Mouse (Mus musculus): ENCODE data around the gene Cxcl16. TPM values are rescaled to one million over a fixed set of nuclear protein-coding genes. Genes with fewer than 3 reads are reported as not detected.
A peak's percentile ranks its signal among the peaks of the same experiment; 100 is the strongest.

The Cxcl16 gene
- 5.2 and 6.0 TPM in 2 replicates for polyA plus RNA-seq (2014; fragmentation: Nextera tagmentation; extraction: Ambion mirVana)

DNA sequence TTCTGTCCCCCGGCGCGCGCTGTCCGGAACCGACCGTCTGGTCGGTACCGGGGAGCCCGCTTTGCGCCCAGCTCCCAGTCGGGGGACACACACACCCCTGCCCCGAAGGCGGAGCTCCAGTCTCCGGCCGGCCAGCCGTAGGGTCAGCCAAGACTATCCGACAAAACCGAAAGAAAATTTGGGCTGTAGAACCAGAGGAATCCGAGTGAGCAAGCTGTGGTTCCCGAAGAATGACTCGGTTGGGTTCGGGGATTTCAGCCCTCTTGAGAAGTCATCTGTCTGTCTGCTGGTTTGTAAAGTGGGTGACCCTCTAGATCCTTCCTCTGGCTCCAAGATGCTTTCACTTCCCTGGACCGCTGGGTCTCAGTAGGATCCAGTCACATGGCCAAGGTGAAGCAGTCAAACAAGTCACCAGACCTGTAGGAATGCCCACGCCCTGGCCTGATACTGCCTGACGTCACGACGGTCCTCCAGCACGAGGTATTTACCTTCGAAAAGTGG, at the start of gene Cxcl16:
Gene Cxcl16 (minus strand): TSS at position 384 of the 501 bp plus-strand sequence.
- Histone ChIP-seq H3K4me2 (replicated peaks; ENCODE audit: low read depth, low read length) (peak within 1 kb of the TSS; percentile 98), H3K9me3 (ENCODE audit: control insufficient read depth, low read length) (no peaks in the 10 kb centered on the region), H3K27me3 (ENCODE audit: control insufficient read depth, insufficient read depth, low read length) (peaks cover 28% of the 10 kb centered on the region), H3K36me3 (ENCODE audit: control insufficient read depth, insufficient read depth, low read length) (no peaks in the 10 kb centered on the region), H3K9ac (ENCODE audit: low read depth, low read length) (peak within 1 kb of the TSS; percentile 55), H3K27ac (ENCODE audit: low read depth, low read length) (no peak within 1 kb of the TSS), H3K4me1 (ENCODE audit: control insufficient read depth, insufficient read depth, low read length) (peaks cover 9% of the 10 kb centered on the region; the same call in 1 of the 2 replicates), H3K4me3 (ENCODE audit: low read length) (peak within 1 kb of the TSS; percentile 60)
- 3% methylated on average over 30 of the region's 30 CpGs for WGBS
- ATAC-seq (ENCODE audit: low FRiP score, low TSS enrichment): peak; percentile 56; the same call in 1 of the 2 replicates

DNA sequence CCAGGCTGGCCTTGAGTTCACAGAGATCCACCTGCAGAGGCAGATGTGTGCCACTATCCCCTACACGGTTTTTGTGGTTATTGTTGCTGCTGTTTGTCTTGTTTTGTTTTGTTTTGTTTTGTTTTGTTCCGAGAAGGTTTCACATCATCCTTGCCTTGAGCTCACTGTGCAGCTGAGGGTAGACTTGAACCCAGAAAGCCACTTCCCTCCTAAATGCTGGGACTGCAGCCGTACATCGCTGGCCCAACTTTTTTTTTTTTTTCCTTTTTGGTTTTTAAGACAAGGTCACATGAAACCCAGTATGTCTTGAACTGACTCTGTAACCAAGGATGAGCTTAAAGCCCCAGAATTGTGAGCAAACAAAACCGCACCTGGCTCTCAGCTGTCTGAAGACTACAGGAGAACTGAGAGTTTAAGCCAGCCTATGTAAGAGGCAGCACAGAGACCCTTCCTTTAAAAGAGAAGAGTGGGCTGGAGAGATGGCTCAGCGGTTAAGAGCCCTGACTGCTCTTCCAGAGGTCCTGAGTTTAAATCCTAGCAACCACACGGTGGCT, 47.3 kb upstream of the Cxcl16 start:
- H3K9ac ChIP-seq (ENCODE audit: low read depth, low read length): no peak overlapping the region
- no peak overlapping the region for H3K4me3 ChIP-seq (ENCODE audit: low read length)
- no peaks in the 10 kb centered on the region for H3K36me3 ChIP-seq (ENCODE audit: control insufficient read depth, insufficient read depth, low read length)
- 0 out of 2 replicates have a peak, but pooled peaks cover 4% of the 10 kb centered on the region for H3K4me1 ChIP-seq (ENCODE audit: control insufficient read depth, insufficient read depth, low read length)
- no peaks in the 10 kb centered on the region for H3K27me3 ChIP-seq (ENCODE audit: control insufficient read depth, insufficient read depth, low read length)
- no peak overlapping the region for H3K4me2 ChIP-seq (replicated peaks; ENCODE audit: low read depth, low read length)
- no peaks in the 10 kb centered on the region for H3K9me3 ChIP-seq (ENCODE audit: control insufficient read depth, low read length)
- H3K27ac ChIP-seq (ENCODE audit: low read depth, low read length): no peak overlapping the region
- WGBS: 79% methylated on average over 7 of the region's 7 CpGs
- no peak for ATAC-seq (ENCODE audit: low FRiP score, low TSS enrichment)

DNA sequence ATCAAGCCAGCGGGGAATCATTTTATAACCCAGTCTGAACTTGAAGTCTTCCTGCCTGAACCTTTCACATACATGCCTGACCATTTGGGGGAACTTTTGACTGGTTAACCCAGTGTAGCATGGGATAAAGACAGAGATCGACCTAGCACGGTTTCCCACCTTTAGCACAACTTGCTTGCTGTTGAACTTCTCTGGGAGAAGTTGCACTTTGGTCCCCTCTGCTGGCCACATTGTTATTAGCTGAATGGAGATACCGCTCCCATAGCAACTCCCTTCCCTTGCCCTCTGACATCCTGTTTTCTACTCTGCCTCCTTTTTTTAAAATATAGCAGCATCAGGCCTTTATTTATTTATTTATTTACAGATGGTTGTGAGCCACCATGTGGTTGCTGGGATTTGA, 46.6 kb upstream of the Cxcl16 start:
- no peak for ATAC-seq (ENCODE audit: low FRiP score, low TSS enrichment)
- Histone ChIP-seq H3K4me2 (replicated peaks; ENCODE audit: low read depth, low read length) (no peak overlapping the region), H3K4me1 (ENCODE audit: control insufficient read depth, insufficient read depth, low read length) (0 out of 2 replicates have a peak, but pooled peaks cover 4% of the 10 kb centered on the region), H3K9me3 (ENCODE audit: control insufficient read depth, low read length) (no peaks in the 10 kb centered on the region), H3K36me3 (ENCODE audit: control insufficient read depth, insufficient read depth, low read length) (no peaks in the 10 kb centered on the region), H3K9ac (ENCODE audit: low read depth, low read length) (no peak overlapping the region), H3K27me3 (ENCODE audit: control insufficient read depth, insufficient read depth, low read length) (no peaks in the 10 kb centered on the region), H3K27ac (ENCODE audit: low read depth, low read length) (no peak overlapping the region), H3K4me3 (ENCODE audit: low read length) (no peak overlapping the region)
- 25% methylated on average over 4 of the region's 4 CpGs for WGBS

DNA sequence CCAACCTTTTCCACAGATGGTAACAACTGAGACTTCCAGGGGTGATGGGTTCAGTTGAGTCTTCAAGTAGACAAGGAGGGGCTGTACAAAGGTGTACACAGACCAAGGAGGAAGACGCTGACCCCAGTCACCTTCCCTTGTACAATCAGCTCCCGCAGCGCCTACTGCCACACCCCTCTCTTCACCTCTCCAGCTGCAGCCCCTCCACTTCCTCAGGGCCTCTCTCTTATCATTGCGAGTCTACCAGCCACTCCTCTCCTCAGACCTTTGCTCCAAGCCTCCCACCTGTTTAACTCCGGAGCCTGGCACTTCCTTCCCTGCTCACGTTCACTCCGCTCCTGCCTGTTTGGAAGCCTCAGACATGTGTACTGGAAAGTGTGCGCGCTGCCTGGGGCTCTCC, 45.2 kb upstream of the Cxcl16 start, which contains the start of gene Tm4sf5:
Gene Tm4sf5 (plus strand): TSS at position 275 of the 400 bp plus-strand sequence.
- Histone ChIP-seq H3K27ac (ENCODE audit: low read depth, low read length) (no peak within 1 kb of the TSS), H3K4me3 (ENCODE audit: low read length) (no peak within 1 kb of the TSS), H3K27me3 (ENCODE audit: control insufficient read depth, insufficient read depth, low read length) (no peaks in the 10 kb centered on the region), H3K36me3 (ENCODE audit: control insufficient read depth, insufficient read depth, low read length) (no peaks in the 10 kb centered on the region), H3K9me3 (ENCODE audit: control insufficient read depth, low read length) (no peaks in the 10 kb centered on the region), H3K4me2 (replicated peaks; ENCODE audit: low read depth, low read length) (no peak within 1 kb of the TSS), H3K4me1 (ENCODE audit: control insufficient read depth, insufficient read depth, low read length) (0 out of 2 replicates have a peak, but pooled peaks cover under 1% of the 10 kb centered on the region), H3K9ac (ENCODE audit: low read depth, low read length) (no peak within 1 kb of the TSS)
- ATAC-seq (ENCODE audit: low FRiP score, low TSS enrichment): no peak
- 75% methylated on average over 9 of the region's 9 CpGs for WGBS

DNA sequence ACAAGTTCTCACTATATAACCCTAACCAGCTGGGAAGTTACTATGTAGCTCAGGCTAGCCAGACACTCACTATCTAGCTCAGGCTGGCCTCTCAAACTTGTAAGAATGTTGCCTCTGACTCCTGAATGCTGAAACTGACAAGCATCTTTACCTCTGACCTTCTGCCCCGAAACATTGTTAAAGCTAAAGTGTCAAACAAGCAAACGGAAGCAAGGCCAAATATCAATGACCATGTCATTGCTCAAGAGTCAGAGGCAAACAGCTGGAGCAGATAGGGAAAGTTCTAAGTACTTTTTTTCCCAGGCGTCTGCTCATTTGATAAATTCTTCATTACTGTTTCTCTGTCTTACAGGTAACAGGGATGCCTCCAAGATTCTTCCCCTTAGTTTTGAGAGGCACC, 42.2 kb upstream of the Cxcl16 start:
- H3K9ac ChIP-seq (ENCODE audit: low read depth, low read length): no peak overlapping the region
- H3K36me3 ChIP-seq (ENCODE audit: control insufficient read depth, insufficient read depth, low read length): no peaks in the 10 kb centered on the region
- WGBS: 63% methylated on average over 3 of the region's 3 CpGs
- no peaks in the 10 kb centered on the region for H3K4me1 ChIP-seq (ENCODE audit: control insufficient read depth, insufficient read depth, low read length)
- no peak overlapping the region for H3K4me3 ChIP-seq (ENCODE audit: low read length)
- H3K4me2 ChIP-seq (replicated peaks; ENCODE audit: low read depth, low read length): no peak overlapping the region
- ATAC-seq (ENCODE audit: low FRiP score, low TSS enrichment): no peak
- no peak overlapping the region for H3K27ac ChIP-seq (ENCODE audit: low read depth, low read length)
- H3K9me3 ChIP-seq (ENCODE audit: control insufficient read depth, low read length): no peaks in the 10 kb centered on the region
- no peaks in the 10 kb centered on the region for H3K27me3 ChIP-seq (ENCODE audit: control insufficient read depth, insufficient read depth, low read length)

DNA sequence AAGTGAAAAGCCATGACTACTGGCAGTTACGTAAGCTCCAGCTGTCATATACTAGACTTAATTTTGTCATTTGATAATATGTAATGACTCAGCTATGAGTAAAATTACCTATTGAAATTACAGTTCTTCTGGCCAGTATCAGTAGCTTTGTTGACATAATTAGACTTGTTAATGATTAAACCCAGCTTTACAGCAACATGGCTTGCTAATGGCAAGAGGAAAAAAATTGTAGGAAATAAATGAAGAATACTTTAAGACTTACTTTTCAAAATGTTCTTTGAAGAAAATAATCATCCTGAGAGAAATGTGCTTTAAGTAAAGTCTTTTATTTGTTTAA, 40.7 kb upstream of the Cxcl16 start:
- no peaks in the 10 kb centered on the region for H3K36me3 ChIP-seq (ENCODE audit: control insufficient read depth, insufficient read depth, low read length)
- H3K4me3 ChIP-seq (ENCODE audit: low read length): no peak overlapping the region
- no peak overlapping the region for H3K27ac ChIP-seq (ENCODE audit: low read depth, low read length)
- no peak for ATAC-seq (ENCODE audit: low FRiP score, low TSS enrichment)
- no peak overlapping the region for H3K9ac ChIP-seq (ENCODE audit: low read depth, low read length)
- H3K4me2 ChIP-seq (replicated peaks; ENCODE audit: low read depth, low read length): no peak overlapping the region
- H3K4me1 ChIP-seq (ENCODE audit: control insufficient read depth, insufficient read depth, low read length): no peaks in the 10 kb centered on the region
- H3K9me3 ChIP-seq (ENCODE audit: control insufficient read depth, low read length): no peaks in the 10 kb centered on the region
- H3K27me3 ChIP-seq (ENCODE audit: control insufficient read depth, insufficient read depth, low read length): no peaks in the 10 kb centered on the region
- 82% methylated on average over 1 of the region's 1 CpGs for WGBS

DNA sequence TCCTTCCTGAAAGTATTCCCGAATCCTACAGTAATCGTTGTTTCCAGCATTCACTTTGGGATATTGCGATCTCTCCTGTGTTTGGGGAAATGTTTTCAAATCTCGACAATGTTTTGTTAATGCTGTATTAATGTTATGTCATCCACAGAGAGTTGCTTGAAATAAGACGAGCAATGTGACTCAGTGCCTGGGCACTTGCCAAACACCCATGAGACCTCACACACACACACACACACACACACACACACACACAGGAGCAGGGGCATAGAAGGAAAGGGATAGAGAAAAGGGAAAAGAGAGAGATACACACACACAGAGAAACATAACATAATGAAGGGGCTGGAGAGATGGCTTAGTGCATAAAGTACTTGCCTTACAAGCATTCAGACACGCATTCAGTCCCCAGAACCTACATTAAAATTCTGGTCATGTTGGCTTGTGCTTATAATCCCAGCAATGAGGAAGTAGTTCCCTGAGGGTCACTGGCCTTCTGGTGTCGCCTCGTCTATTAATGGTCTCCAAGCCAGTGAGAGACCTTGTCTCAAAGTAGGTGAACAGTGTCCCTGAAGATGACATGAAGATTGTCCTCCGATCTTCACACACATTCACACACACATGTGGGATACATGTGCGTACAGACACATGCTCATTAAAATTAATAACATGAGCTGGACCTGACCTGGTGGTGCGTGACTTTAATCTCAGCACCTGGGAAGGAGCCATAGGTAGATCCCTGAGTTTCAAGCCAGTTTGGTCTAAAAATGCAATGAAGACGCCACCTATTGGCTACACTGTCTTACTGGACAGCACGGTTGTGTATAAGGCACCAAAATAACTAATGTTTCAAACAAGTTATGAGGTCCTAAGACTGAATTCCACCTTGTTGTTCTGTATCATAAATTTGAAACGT, 40.0 kb upstream of the Cxcl16 start:
- Histone ChIP-seq H3K4me1 (ENCODE audit: control insufficient read depth, insufficient read depth, low read length) (no peaks in the 10 kb centered on the region), H3K9me3 (ENCODE audit: control insufficient read depth, low read length) (no peaks in the 10 kb centered on the region), H3K36me3 (ENCODE audit: control insufficient read depth, insufficient read depth, low read length) (no peaks in the 10 kb centered on the region), H3K27me3 (ENCODE audit: control insufficient read depth, insufficient read depth, low read length) (no peaks in the 10 kb centered on the region), H3K4me3 (ENCODE audit: low read length) (no peak overlapping the region), H3K4me2 (replicated peaks; ENCODE audit: low read depth, low read length) (no peak overlapping the region), H3K9ac (ENCODE audit: low read depth, low read length) (no peak overlapping the region), H3K27ac (ENCODE audit: low read depth, low read length) (no peak overlapping the region)
- WGBS: 71% methylated on average over 14 of the region's 14 CpGs
- ATAC-seq (ENCODE audit: low FRiP score, low TSS enrichment): no peak

DNA sequence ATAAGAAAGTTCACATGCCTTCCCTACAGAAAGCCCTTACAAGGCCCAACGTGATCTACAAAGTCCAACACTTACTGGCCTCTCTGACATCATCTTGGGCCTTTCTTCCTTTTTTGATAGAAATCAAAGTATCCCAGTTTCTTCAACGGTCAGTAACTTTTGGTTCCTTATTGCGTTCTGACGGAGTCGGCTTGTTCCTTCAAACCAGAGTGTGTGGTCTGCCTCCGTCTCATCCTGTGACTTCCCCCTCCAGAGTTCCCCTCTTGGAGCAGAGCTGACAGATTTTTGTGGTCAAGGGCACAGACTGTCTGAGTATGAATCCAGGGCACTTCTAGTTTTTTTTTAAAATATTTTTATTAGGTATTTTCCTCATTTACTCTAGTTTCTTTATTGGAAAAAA, 29.9 kb upstream of the Cxcl16 start:
- H3K4me3 ChIP-seq (ENCODE audit: low read length): no peak overlapping the region
- H3K27ac ChIP-seq (ENCODE audit: low read depth, low read length): no peak overlapping the region
- H3K9me3 ChIP-seq (ENCODE audit: control insufficient read depth, low read length): no peaks in the 10 kb centered on the region
- ATAC-seq (ENCODE audit: low FRiP score, low TSS enrichment): no peak
- no peaks in the 10 kb centered on the region for H3K27me3 ChIP-seq (ENCODE audit: control insufficient read depth, insufficient read depth, low read length)
- H3K36me3 ChIP-seq (ENCODE audit: control insufficient read depth, insufficient read depth, low read length): no peaks in the 10 kb centered on the region
- H3K4me1 ChIP-seq (ENCODE audit: control insufficient read depth, insufficient read depth, low read length): no peaks in the 10 kb centered on the region
- no peak overlapping the region for H3K4me2 ChIP-seq (replicated peaks; ENCODE audit: low read depth, low read length)
- WGBS: 80% methylated on average over 6 of the region's 6 CpGs
- no peak overlapping the region for H3K9ac ChIP-seq (ENCODE audit: low read depth, low read length)

DNA sequence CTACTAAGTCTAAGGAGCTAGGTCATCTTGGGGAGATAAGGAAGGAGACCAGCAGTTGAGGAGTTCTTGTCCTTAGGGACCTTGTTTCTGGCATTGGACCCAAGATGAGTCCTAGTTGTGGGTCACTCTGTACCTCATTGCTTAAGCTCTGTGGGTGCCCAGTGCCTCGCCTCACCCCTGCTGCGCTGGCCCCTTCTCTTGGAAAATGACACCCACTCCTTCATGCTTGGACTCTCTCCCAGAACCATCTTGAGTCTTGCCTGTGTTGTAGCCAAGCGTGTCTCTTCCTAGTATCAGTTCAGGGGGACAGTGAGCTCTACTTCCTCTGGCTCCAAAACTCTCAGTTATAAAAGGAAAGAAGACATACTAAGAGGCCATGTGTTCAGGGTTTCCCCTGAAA, 29.4 kb upstream of the Cxcl16 start:
- ATAC-seq (ENCODE audit: low FRiP score, low TSS enrichment): no peak
- Histone ChIP-seq H3K9me3 (ENCODE audit: control insufficient read depth, low read length) (no peaks in the 10 kb centered on the region), H3K27ac (ENCODE audit: low read depth, low read length) (no peak overlapping the region), H3K9ac (ENCODE audit: low read depth, low read length) (no peak overlapping the region), H3K36me3 (ENCODE audit: control insufficient read depth, insufficient read depth, low read length) (no peaks in the 10 kb centered on the region), H3K4me2 (replicated peaks; ENCODE audit: low read depth, low read length) (no peak overlapping the region), H3K4me3 (ENCODE audit: low read length) (no peak overlapping the region), H3K4me1 (ENCODE audit: control insufficient read depth, insufficient read depth, low read length) (no peaks in the 10 kb centered on the region), H3K27me3 (ENCODE audit: control insufficient read depth, insufficient read depth, low read length) (no peaks in the 10 kb centered on the region)
- WGBS: 85% methylated on average over 3 of the region's 3 CpGs

Measured in kidney, embryonic 14.5 days (tissue).